Mouse (Mus musculus) hindbrain, embryonic 10.5 days (tissue): ENCODE measurements at regions not wholly inside any gene's neighbourhood (a gene's known extent, or its start where the extent isn't known, plus 50 kb on each side); places are given as distances from the start of the nearest gene placed in this dataset.

Experiments
- DNase-seq: peaks from one replicate; pipeline ENCODE4 v3.0.0-alpha.2; 2017; ENCODE audit warnings: low spot score
- H3K27ac ChIP-seq: fragments of 300-500 bp; sonication (generic); 2 replicates; pipeline ENCODE4 v1.5.1; 2016; ENCODE audit warnings: mild to moderate bottlenecking, moderate library complexity
- H3K27me3 ChIP-seq: fragments of 300-500 bp; sonication (generic); 2 replicates; pipeline ENCODE4 v1.6.1; 2016; ENCODE audit warnings: mild to moderate bottlenecking; ENCODE audit not compliant: poor library complexity, insufficient read depth, severe bottlenecking
- H3K36me3 ChIP-seq: fragments of 300-500 bp; sonication (generic); 2 replicates; pipeline ENCODE4 v1.6.1; 2016; ENCODE audit warnings: mild to moderate bottlenecking, moderate library complexity
- H3K4me1 ChIP-seq: fragments of 300-500 bp; sonication (generic); replicated peaks from 2 replicates; pipeline ENCODE4 v1.6.1; 2016; ENCODE audit warnings: mild to moderate bottlenecking
- H3K4me3 ChIP-seq: fragments of 300-500 bp; sonication (generic); 2 replicates; pipeline ENCODE4 v1.5.1; 2016; ENCODE audit warnings: mild to moderate bottlenecking, moderate library complexity
- H3K9me3 ChIP-seq: fragments of 300-500 bp; sonication (generic); 2 replicates; pipeline ENCODE4 v1.6.1; 2016; ENCODE audit warnings: mild to moderate bottlenecking, moderate library complexity
- WGBS: fragments of 180-500 bp; shearing (Covaris S2); methylation state at CpG from one replicate; pipeline ENCODE4 v1.1.7; 2016; 5-methylcytosine and 5-hydroxymethylcytosine counted together

- Histone ChIP-seq H3K27ac (no peak overlapping the region), H3K4me1 (no peaks in the 10 kb centered on the region), H3K36me3 (no peaks in the 10 kb centered on the region), H3K27me3 (no peaks in the 10 kb centered on the region), H3K9me3 (peaks cover 10% of the 10 kb centered on the region), H3K4me3 (no peak overlapping the region)
- DNase-seq: no peak
- WGBS: 86% methylated on average over 3 of the region's 3 CpGs
Observed at GRCm38 (mm10) chr16:76678885-76679284, 305.3 kb upstream of the Nrip1 start.

- Histone ChIP-seq H3K36me3 (no peaks in the 10 kb centered on the region), H3K4me3 (no peak overlapping the region), H3K9me3 (no peaks in the 10 kb centered on the region), H3K27me3 (no peaks in the 10 kb centered on the region), H3K4me1 (no peaks in the 10 kb centered on the region), H3K27ac (no peak overlapping the region)
- no peak for DNase-seq
- 96% methylated on average over 4 of the region's 4 CpGs for WGBS
Observed at GRCm38 (mm10) chr16:76669795-76670194, 296.2 kb upstream of the Nrip1 start.

GRCm38 (mm10) chr16:76667046-76667445 lies 293.4 kb upstream of the Nrip1 start:
- no peaks in the 10 kb centered on the region for H3K27me3 ChIP-seq
- no peak for DNase-seq
- H3K4me1 ChIP-seq: no peaks in the 10 kb centered on the region
- H3K9me3 ChIP-seq: no peaks in the 10 kb centered on the region
- 59% methylated on average over 3 of the region's 3 CpGs for WGBS
- H3K4me3 ChIP-seq: no peak overlapping the region
- no peak overlapping the region for H3K27ac ChIP-seq
- H3K36me3 ChIP-seq: no peaks in the 10 kb centered on the region

- Histone ChIP-seq H3K4me1 (peaks cover 16% of the 10 kb centered on the region), H3K9me3 (no peaks in the 10 kb centered on the region), H3K27me3 (no peaks in the 10 kb centered on the region), H3K27ac (no peak overlapping the region), H3K36me3 (no peaks in the 10 kb centered on the region), H3K4me3 (no peak overlapping the region)
- DNase-seq: peak; percentile 16
- WGBS: 8% methylated on average over 3 of the region's 3 CpGs
Observed at GRCm38 (mm10) chr16:76655106-76655505, 281.5 kb upstream of the Nrip1 start.

- 91% methylated on average over 6 of the region's 6 CpGs for WGBS
- Histone ChIP-seq H3K27me3 (no peaks in the 10 kb centered on the region), H3K4me3 (no peak overlapping the region), H3K4me1 (no peaks in the 10 kb centered on the region), H3K36me3 (no peaks in the 10 kb centered on the region), H3K9me3 (0 out of 2 replicates have a peak, but pooled peaks cover 2% of the 10 kb centered on the region), H3K27ac (no peak overlapping the region)
- DNase-seq: no peak
Observed at GRCm38 (mm10) chr16:76644281-76644680, 270.7 kb upstream of the Nrip1 start.

GRCm38 (mm10) chr16:76643801-76644200 lies 270.2 kb upstream of the Nrip1 start:
- 0 out of 2 replicates have a peak, but pooled peaks cover 2% of the 10 kb centered on the region for H3K9me3 ChIP-seq
- H3K4me1 ChIP-seq: no peaks in the 10 kb centered on the region
- H3K27ac ChIP-seq: no peak overlapping the region
- H3K27me3 ChIP-seq: no peaks in the 10 kb centered on the region
- 95% methylated on average over 9 of the region's 9 CpGs for WGBS
- no peak for DNase-seq
- H3K36me3 ChIP-seq: no peaks in the 10 kb centered on the region
- H3K4me3 ChIP-seq: no peak overlapping the region

- H3K27me3 ChIP-seq: no peaks in the 10 kb centered on the region
- DNase-seq: no peak
- WGBS: 81% methylated on average over 9 of the region's 9 CpGs
- H3K27ac ChIP-seq: no peak overlapping the region
- H3K4me3 ChIP-seq: no peak overlapping the region
- no peaks in the 10 kb centered on the region for H3K4me1 ChIP-seq
- no peaks in the 10 kb centered on the region for H3K9me3 ChIP-seq
- H3K36me3 ChIP-seq: no peaks in the 10 kb centered on the region
Observed at GRCm38 (mm10) chr16:76635169-76635568, 261.5 kb upstream of the Nrip1 start.

- whole genome bisulfite sequencing: 87% methylated on average over 4 of the region's 4 CpGs
- no peak overlapping the region for H3K4me3 ChIP-seq
- no peaks in the 10 kb centered on the region for H3K36me3 ChIP-seq
- no peaks in the 10 kb centered on the region for H3K9me3 ChIP-seq
- no peak for DNase-seq
- H3K27me3 ChIP-seq: no peaks in the 10 kb centered on the region
- H3K27ac ChIP-seq: no peak overlapping the region
- no peaks in the 10 kb centered on the region for H3K4me1 ChIP-seq
Observed at GRCm38 (mm10) chr16:76634196-76634698, 260.6 kb upstream of the Nrip1 start.

GRCm38 (mm10) chr16:76626142-76626541 lies 252.5 kb upstream of the Nrip1 start:
- Histone ChIP-seq H3K27ac (no peak overlapping the region), H3K4me1 (no peaks in the 10 kb centered on the region), H3K9me3 (no peaks in the 10 kb centered on the region), H3K4me3 (no peak overlapping the region), H3K27me3 (no peaks in the 10 kb centered on the region), H3K36me3 (no peaks in the 10 kb centered on the region)
- 62% methylated on average over 4 of the region's 4 CpGs for WGBS
- DNase-seq: peak; percentile 6

- no peak overlapping the region for H3K4me3 ChIP-seq
- no peaks in the 10 kb centered on the region for H3K27me3 ChIP-seq
- H3K27ac ChIP-seq: no peak overlapping the region
- peak; percentile 9 for DNase-seq
- H3K9me3 ChIP-seq: no peaks in the 10 kb centered on the region
- H3K36me3 ChIP-seq: no peaks in the 10 kb centered on the region
- no peaks in the 10 kb centered on the region for H3K4me1 ChIP-seq
- 58% methylated on average over 8 of the region's 8 CpGs for WGBS
Observed at GRCm38 (mm10) chr16:76621715-76622114, 248.1 kb upstream of the Nrip1 start.

GRCm38 (mm10) chr16:76618295-76618694 lies 244.7 kb upstream of the Nrip1 start:
- no peaks in the 10 kb centered on the region for H3K4me1 ChIP-seq
- no peaks in the 10 kb centered on the region for H3K27me3 ChIP-seq
- no peak overlapping the region for H3K27ac ChIP-seq
- no peaks in the 10 kb centered on the region for H3K36me3 ChIP-seq
- no peak for DNase-seq
- no peak overlapping the region for H3K4me3 ChIP-seq
- no peaks in the 10 kb centered on the region for H3K9me3 ChIP-seq
- WGBS: 88% methylated on average over 7 of the region's 7 CpGs

- H3K27me3 ChIP-seq: no peaks in the 10 kb centered on the region
- no peaks in the 10 kb centered on the region for H3K36me3 ChIP-seq
- DNase-seq: no peak
- no peaks in the 10 kb centered on the region; the same call in 1 of the 2 replicates for H3K4me1 ChIP-seq
- H3K27ac ChIP-seq: no peak overlapping the region
- H3K4me3 ChIP-seq: no peak overlapping the region
- no peaks in the 10 kb centered on the region for H3K9me3 ChIP-seq
Observed at GRCm38 (mm10) chr16:76611061-76611460, 237.4 kb upstream of the Nrip1 start.

- Histone ChIP-seq H3K27ac (no peak overlapping the region), H3K27me3 (no peaks in the 10 kb centered on the region), H3K4me1 (no peaks in the 10 kb centered on the region; the same call in 1 of the 2 replicates), H3K9me3 (no peaks in the 10 kb centered on the region), H3K4me3 (no peak overlapping the region), H3K36me3 (no peaks in the 10 kb centered on the region)
- DNase-seq: no peak
- 83% methylated on average over 3 of the region's 3 CpGs for WGBS
Observed at GRCm38 (mm10) chr16:76604914-76605313, 231.3 kb upstream of the Nrip1 start.

GRCm38 (mm10) chr16:76603846-76604258 lies 230.2 kb upstream of the Nrip1 start:
- no peak overlapping the region for H3K27ac ChIP-seq
- H3K36me3 ChIP-seq: no peaks in the 10 kb centered on the region
- DNase-seq: no peak
- H3K27me3 ChIP-seq: no peaks in the 10 kb centered on the region
- WGBS: 74% methylated on average over 6 of the region's 6 CpGs
- H3K9me3 ChIP-seq: no peaks in the 10 kb centered on the region
- H3K4me1 ChIP-seq: no peaks in the 10 kb centered on the region
- H3K4me3 ChIP-seq: no peak overlapping the region
